Mouse (Mus musculus): ENCODE results near the gene Arsg.
"Not testable (repeated sequence)": the region's sequence is repeated elsewhere in the genome, so short reads cannot be mapped to it uniquely, and the experiment has no call there.

Arsg gene

DNA sequence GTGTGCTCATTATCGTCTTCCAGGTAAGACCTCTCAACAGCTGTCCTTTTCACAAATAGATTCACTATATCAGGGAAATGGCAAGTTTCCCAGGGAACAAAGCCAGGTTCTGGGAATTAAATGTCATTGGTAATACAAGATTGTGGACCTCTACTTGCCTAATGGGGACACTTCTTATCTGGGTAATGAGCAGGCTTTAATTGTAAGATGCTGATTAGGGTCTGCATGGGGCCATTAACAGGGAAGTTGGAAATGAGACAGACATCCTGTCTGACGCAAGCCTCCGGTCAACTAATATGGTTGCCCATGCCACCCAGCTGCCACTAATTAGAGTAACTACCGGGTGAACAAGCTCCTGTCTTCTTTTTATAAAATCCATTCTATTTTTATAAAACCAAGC is 143.2 kb downstream of the Arsg start:
- DNase-seq (ENCODE audit: extremely low read depth, low read depth, low spot score): no peak

DNA sequence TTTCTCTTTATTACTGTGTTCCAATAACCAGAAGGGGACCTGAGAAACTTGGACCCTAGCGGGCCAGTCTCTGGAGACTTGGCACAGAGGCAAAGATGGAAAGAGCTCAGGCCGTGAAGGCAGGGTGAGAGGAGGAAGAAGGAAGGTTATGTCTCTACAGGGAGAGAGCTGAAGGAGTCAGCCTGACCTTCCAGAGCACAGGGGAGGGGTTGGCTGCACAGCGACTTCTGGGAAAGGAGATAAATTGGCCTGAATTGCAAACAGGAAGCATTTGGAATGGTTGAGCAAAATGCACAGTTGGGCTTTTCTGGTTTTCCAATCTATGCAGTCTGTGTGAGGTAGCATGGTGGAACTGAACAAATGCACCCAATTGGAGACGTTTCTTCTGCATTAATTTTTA is 143.6 kb downstream of the Arsg start:
- DNase-seq (ENCODE audit: extremely low read depth, low read depth, low spot score): no peak

DNA sequence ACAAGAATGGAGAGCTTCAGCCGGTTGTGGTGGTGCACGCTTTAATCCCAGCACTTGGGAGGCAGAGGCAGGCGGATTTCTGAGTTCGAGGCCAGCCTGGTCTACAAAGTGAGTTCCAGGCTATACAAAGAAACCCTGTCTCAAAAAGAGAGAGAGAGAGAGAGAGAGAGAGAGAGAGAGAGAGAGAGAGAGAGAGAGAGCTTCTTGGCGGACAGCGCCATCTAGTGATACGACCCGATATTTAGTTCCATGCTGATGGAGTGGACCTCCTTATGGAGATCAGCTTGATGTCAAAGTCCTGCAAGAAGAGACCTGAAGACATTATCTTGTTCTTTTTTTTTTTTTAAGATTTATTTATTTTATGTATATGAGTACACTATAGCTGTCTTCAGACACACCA is 145.9 kb downstream of the Arsg start:
- not testable (repeated sequence) for DNase-seq (ENCODE audit: extremely low read depth, low read depth, low spot score)

DNA sequence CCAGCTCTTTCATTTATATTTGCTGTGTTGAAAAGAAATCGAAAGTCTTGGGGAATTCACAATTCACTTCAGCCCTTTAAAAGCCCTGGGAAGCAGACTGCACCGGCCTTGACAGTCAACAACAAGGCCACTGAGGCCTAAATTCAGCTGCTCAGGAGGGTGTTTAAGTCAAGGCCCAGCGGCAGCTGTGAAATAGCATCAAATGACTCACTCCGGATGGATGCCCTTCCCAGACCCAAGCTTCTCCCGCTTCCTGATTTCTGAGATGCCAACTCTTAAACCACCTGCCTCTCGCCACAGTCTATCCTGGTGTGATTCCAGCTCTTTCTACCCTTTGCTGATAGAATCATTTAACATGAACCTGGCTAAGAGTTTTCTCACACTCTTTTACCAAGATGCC is 147.2 kb downstream of the Arsg start:
- no peak for DNase-seq (ENCODE audit: extremely low read depth, low read depth, low spot score)

DNA sequence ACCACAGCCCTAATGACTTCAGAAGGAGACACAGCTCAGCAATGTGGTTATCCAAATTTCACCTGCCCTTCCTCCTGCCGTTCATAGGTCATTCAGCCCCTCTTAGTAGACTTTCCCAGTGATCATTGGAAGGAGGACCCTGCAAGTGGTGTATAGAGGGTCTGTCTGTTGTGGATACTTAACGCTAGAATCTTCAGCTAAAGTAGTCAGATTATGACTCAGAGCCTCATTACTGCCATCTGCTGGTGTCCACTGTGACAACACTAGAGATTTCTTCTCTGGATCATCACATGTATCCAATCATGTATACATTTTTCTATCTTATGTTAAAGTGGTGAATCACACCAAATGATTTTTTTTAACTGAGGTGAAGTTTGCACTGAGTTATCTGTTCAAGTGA is 148.0 kb downstream of the Arsg start:
- DNase-seq (ENCODE audit: extremely low read depth, low read depth, low spot score): no peak

DNA sequence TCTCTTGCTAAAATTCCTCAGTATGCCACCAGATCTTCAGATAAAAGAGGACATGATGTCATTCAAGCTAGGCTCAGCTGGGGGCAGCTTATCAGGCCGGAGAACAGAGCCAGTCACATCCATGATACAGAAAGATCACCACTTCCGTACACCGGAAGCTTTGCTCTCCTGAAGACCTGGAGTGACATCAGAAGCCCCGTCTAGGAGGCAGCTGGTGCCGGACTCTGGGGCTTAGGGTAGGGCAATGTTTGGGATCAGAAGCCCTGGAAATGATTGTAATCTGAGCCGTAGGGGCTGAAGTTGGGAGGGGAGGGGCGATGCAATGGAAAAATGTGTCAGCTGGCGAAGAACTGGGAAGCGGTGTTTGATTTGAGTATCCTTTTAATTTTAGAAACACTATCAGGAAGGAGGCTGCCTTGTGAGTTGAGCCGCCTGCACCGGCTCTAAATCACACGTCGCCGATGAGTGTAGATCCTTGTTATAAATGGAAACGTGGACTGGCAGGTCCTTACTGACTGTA is 149.4 kb downstream of the Arsg start:
- DNase-seq (ENCODE audit: extremely low read depth, low read depth, low spot score): no peak

Data from fat pad, adult 2 months (tissue).